ENCODE assay signal across 10 mouse cellular contexts in genomic region chr5:147956421-147956820, GRCm38 (mm10). TPM values are rescaled to one million over a fixed set of nuclear protein-coding genes. Genes with fewer than 3 reads are reported as not detected.
DNase-seq lines count a peak whose midpoint lies in the region; ATAC-seq and TF ChIP-seq lines count a peak whose summit lies in the region.
"Had no signal": no experiment of that assay in that cellular context is flagged by ENCODE, and none has a peak within 500 bp of the region (broad histone marks: within the 10 kb centered on the region; RNA-seq: fewer than 3 reads in every experiment).

No protein-coding gene starts in this region.

- peaks cover 51% of the 10 kb centered on the region for H3K27me3 ChIP-seq in forebrain, embryonic 10.5 days (ENCODE audit: poor library complexity, severe bottlenecking)
- H3K27me3 ChIP-seq in hindbrain, embryonic 14.5 days (ENCODE audit: control insufficient read depth, insufficient read depth, low read length): 0 out of 2 replicates have a peak, but pooled peaks cover 3% of the 10 kb centered on the region
- H3K27me3 ChIP-seq in midbrain, embryonic 16.5 days (ENCODE audit: control insufficient read depth, insufficient read depth, low read depth, low read length): peaks cover 4% of the 10 kb centered on the region

- TF ChIP-seq CTCF in left cerebral cortex, adult 2 months (IDR thresholded peaks at IDR 0.05): no peak

- no peak for DNase-seq in left cerebral cortex, adult 2 months (ENCODE audit: extremely low spot score in 1 of 2, low spot score in 2 of 2)
- DNase-seq in left cerebral cortex, postnatal 4 days: no peak
- DNase-seq in forebrain, embryonic 10.5 days (ENCODE audit: extremely low spot score, low spot score): no peak
- no peak for DNase-seq in hindbrain, embryonic 14.5 days (ENCODE audit: low spot score)
- DNase-seq in Muller cell, postnatal 12 days (ENCODE audit: inconsistent ontology term): no peak
- no peak for DNase-seq in adrenal gland, adult 18-20 months (ENCODE audit: low spot score in 2 of 2)

- peak; percentile 11; the same call in 1 of the 2 replicates for ATAC-seq in hindbrain, embryonic 14.5 days (ENCODE audit: low FRiP score)
- no peak for ATAC-seq in midbrain, embryonic 16.5 days
- ATAC-seq in megakaryocyte-erythroid progenitor cell, adult 5-6 weeks (replicated peaks; ENCODE audit: low FRiP score, low TSS enrichment, poor library complexity, severe bottlenecking): no peak

- 2% methylated on average over 11 of the region's 11 CpGs for WGBS in forebrain, embryonic 10.5 days
- WGBS in hindbrain, embryonic 14.5 days: 4% methylated on average over 11 of the region's 11 CpGs
- 2% methylated on average over 11 of the region's 11 CpGs for WGBS in midbrain, embryonic 16.5 days

- H3K27ac ChIP-seq in left cerebral cortex, adult 2 months: peak overlapping the region; percentile 96
- no peak overlapping the region for H3K27ac ChIP-seq in forebrain, embryonic 10.5 days
- H3K27ac ChIP-seq in hindbrain, embryonic 14.5 days: peak overlapping the region; percentile 83
- H3K27ac ChIP-seq in midbrain, embryonic 16.5 days (ENCODE audit: low read length): peak overlapping the region; percentile 88; the same call in 1 of the 2 replicates
- H3K27ac ChIP-seq: liver, embryonic 13.5 days had no signal

- peaks cover 20% of the 10 kb centered on the region for H3K4me1 ChIP-seq in forebrain, embryonic 10.5 days
- no peaks in the 10 kb centered on the region for H3K4me1 ChIP-seq in hindbrain, embryonic 14.5 days (replicated peaks; ENCODE audit: control insufficient read depth, insufficient read depth, low read length)
- peaks cover 14% of the 10 kb centered on the region for H3K4me1 ChIP-seq in midbrain, embryonic 16.5 days (ENCODE audit: control insufficient read depth, insufficient read depth, low read length)

- intact Hi-C loops in left cerebral cortex, adult 2 months (cut with DNase I): no loop called here
- intact Hi-C loops in left cerebral cortex, postnatal 4 days (cut with DNase I): loop anchor here (2.0 kb wide), 1 partner anchor 282 kb away; no protein-coding TSS in a partner anchor

- no peaks in the 10 kb centered on the region for H3K36me3 ChIP-seq in forebrain, embryonic 10.5 days (replicated peaks)
- no peaks in the 10 kb centered on the region for H3K36me3 ChIP-seq in hindbrain, embryonic 14.5 days (replicated peaks; ENCODE audit: control insufficient read depth, insufficient read depth)
- H3K36me3 ChIP-seq in midbrain, embryonic 16.5 days (ENCODE audit: control insufficient read depth, insufficient read depth, low read length): no peaks in the 10 kb centered on the region
- H3K36me3 ChIP-seq: liver, embryonic 13.5 days had no signal

- peak overlapping the region; percentile 75 for H3K4me2 ChIP-seq in hindbrain, embryonic 14.5 days (replicated peaks)
- H3K4me2 ChIP-seq in midbrain, embryonic 16.5 days (ENCODE audit: low read length): peak overlapping the region; percentile 82

- no peaks in the 10 kb centered on the region for H3K9me3 ChIP-seq in forebrain, embryonic 10.5 days
- no peaks in the 10 kb centered on the region for H3K9me3 ChIP-seq in hindbrain, embryonic 14.5 days (ENCODE audit: control insufficient read depth, low read length)
- H3K9me3 ChIP-seq in midbrain, embryonic 16.5 days (replicated peaks; ENCODE audit: control insufficient read depth, low read length, poor library complexity, severe bottlenecking): no peaks in the 10 kb centered on the region
- H3K9me3 ChIP-seq: liver, embryonic 13.5 days had no signal

- peak overlapping the region; percentile 78 for H3K9ac ChIP-seq in hindbrain, embryonic 14.5 days
- peak overlapping the region; percentile 88 for H3K9ac ChIP-seq in midbrain, embryonic 16.5 days (ENCODE audit: low read depth, low read length)
- H3K9ac ChIP-seq: liver, embryonic 13.5 days had no signal

- peak overlapping the region; percentile 66 for H3K4me3 ChIP-seq in left cerebral cortex, adult 2 months
- H3K4me3 ChIP-seq in forebrain, embryonic 10.5 days: peak overlapping the region; percentile 68
- H3K4me3 ChIP-seq in hindbrain, embryonic 14.5 days (replicated peaks; ENCODE audit: low read length): peak overlapping the region; percentile 73
- peak overlapping the region; percentile 80 for H3K4me3 ChIP-seq in midbrain, embryonic 16.5 days (ENCODE audit: low read depth, low read length)
- H3K4me3 ChIP-seq: myocyte had no signal

RNA-seq across cellular contexts. Expression of gene Mtus2, which starts 0.7 kb away (rescaled TPM):
- 10 to 100 TPM; 38.4 to 42.0 TPM for total RNA-seq in left cerebral cortex, adult 2 months (2021)
- total RNA-seq in left cerebral cortex, postnatal 4 days (2021): 10 to 100 TPM; 54.7 to 57.7 TPM
- 2.0 and 3.5 TPM in 2 replicates for polyA plus RNA-seq in forebrain, embryonic 10.5 days (2016; fragmentation: Nextera tagmentation; extraction: Ambion mirVana)
- polyA plus RNA-seq in hindbrain, embryonic 14.5 days (2014; fragmentation: Nextera tagmentation; extraction: Ambion mirVana): 42.0 and 49.4 TPM in 2 replicates
- 42.1 and 47.7 TPM in 2 replicates for polyA plus RNA-seq in midbrain, embryonic 16.5 days (2015; fragmentation: Nextera tagmentation; extraction: Ambion mirVana)
- 0.27 and 1.5 TPM in 2 replicates for total RNA-seq in megakaryocyte-erythroid progenitor cell, adult 5-6 weeks (2014; fragmentation: Nextera tagmentation)
- total RNA-seq in megakaryocyte-erythroid progenitor cell, adult 5-6 weeks (2017): 0.65 and 1.8 TPM in 2 replicates
- total RNA-seq in adrenal gland, adult 18-20 months (2021): 1 to 10 TPM; 2.5 to 2.7 TPM

Comparison
In these comparisons a context has a peak if more than half of its experiments do, and no peak if none do; other contexts are left out.
1. RNA of gene Mtus2, which starts 0.7 kb away (total RNA-seq): 54.7 to 57.7 TPM in left cerebral cortex, postnatal 4 days and 38.4 to 42.0 TPM in left cerebral cortex, adult 2 months; 2.5 to 2.7 TPM in adrenal gland, adult 18-20 months and 0.27 to 1.8 TPM in megakaryocyte-erythroid progenitor cell, adult 5-6 weeks; every median in the first group is over 10 times any median in the second.
2. Peak in every context shown above with its lines, with median percentiles within 50 percentile points of each other: H3K4me3 ChIP-seq.